Mouse (Mus musculus) yolk sac, embryonic 10.5 days (tissue): ENCODE results near the gene 4930447F04Rik.

Experiments
- DNase-seq: peaks from one replicate; pipeline ENCODE4 v3.0.0-alpha.2; 2017; ENCODE audit warnings: low spot score

Gene 4930447F04Rik

GRCm38 (mm10) chrX:66304124-66304523, at the start of gene 4930447F04Rik:
Gene 4930447F04Rik (minus strand): TSS chrX:66304224.
- DNase-seq: no peak
